In the genomic region with DNA sequence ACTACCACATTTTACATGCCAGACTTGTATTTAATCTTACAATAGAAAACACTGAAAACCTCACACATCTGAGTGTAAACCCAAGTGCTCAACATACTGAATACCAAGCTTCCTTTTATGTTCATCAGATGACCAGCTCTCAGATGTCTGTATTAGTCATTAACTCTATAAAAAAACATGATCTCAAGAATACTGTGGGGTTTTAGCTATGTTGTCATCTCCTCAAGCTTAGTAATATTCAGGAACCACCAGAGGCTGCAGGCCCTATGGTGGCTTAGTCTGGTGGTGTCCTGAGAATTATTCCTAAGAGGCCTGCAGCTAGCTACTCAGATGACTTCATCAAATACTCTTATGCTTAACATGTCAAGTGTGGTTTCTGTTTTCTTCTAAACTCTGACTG, we compare ENCODE assay signal across 26 mouse cellular contexts. TPM values are rescaled to one million over a fixed set of nuclear protein-coding genes. Genes with fewer than 3 reads are reported as not detected.
A peak's percentile ranks its signal among the peaks of the same experiment; 100 is the strongest.
DNase-seq lines count a peak whose midpoint lies in the region; ATAC-seq lines count a peak whose summit lies in the region.
"Had no signal": no experiment of that assay in that cellular context is flagged by ENCODE, and none has a peak within 500 bp of the region (broad histone marks: within the 10 kb centered on the region; RNA-seq: fewer than 3 reads in every experiment).

No protein-coding gene starts in this region.

- no peaks in the 10 kb centered on the region for H3K79me2 ChIP-seq in macrophage (ENCODE audit: inconsistent target)

- ATAC-seq in frontal cortex, adult (ENCODE audit: low TSS enrichment), result no peak
- ATAC-seq: activated CD4-positive, CD25-positive, alpha-beta regulatory T cell, adult 4 months; forebrain, embryonic 14.5 days; intestine, postnatal 0 days had no signal

- H3K27ac ChIP-seq in macrophage, result peak overlapping the region; percentile 90
- H3K27ac ChIP-seq: embryonic facial prominence, embryonic 13.5 days; heart, embryonic 10.5 days; heart, embryonic 15.5 days; hindbrain, embryonic 15.5 days had no signal

- peak; percentile 45 for DNase-seq in 3134 (ENCODE audit: extremely low read depth, insufficient read length, low spot score)
- DNase-seq in 416B (ENCODE audit: low read depth), result peak; percentile 67
- DNase-seq in NIH3T3 (ENCODE audit: low read depth), result peak; percentile 43
- no peak for DNase-seq in embryo, embryonic 9.5 days (ENCODE audit: extremely low spot score)
- DNase-seq in retina, postnatal 1 day, result no peak
- DNase-seq: adrenal gland, postnatal 14 days; cerebellum, adult 18-20 months; cerebellum, postnatal 10 days; gastrocnemius, postnatal 36 days; heart, adult 18-20 months; heart, postnatal 36 days; kidney, adult 8-10 months had no signal

- H3K4me3 ChIP-seq in macrophage (ENCODE audit: inconsistent target), result no peak overlapping the region
- H3K4me3 ChIP-seq: embryonic facial prominence, embryonic 13.5 days; heart, embryonic 10.5 days; heart, embryonic 15.5 days; hindbrain, embryonic 15.5 days had no signal

- no peaks in the 10 kb centered on the region for H3K36me3 ChIP-seq in macrophage (ENCODE audit: inconsistent target)
- H3K36me3 ChIP-seq: embryonic facial prominence, embryonic 13.5 days; heart, embryonic 10.5 days; heart, embryonic 15.5 days; hindbrain, embryonic 15.5 days had no signal

RNA-seq across cellular contexts. Expression of a gene that starts 27.0 kb away (rescaled TPM):
- 1,000 to 10,000 TPM in 11 of 26 experiments, 100 to 1,000 TPM in 15; 166 to 3,228 (median 638) TPM for total RNA-seq in macrophage (2018; cell fraction: chromatin; rRNA removed)
- 100 to 1,000 TPM in 9 of 26 experiments, 10 to 100 TPM in 17; 29.3 to 430 (median 82.6) TPM for total RNA-seq in macrophage (2018; cell fraction: cytosol; rRNA removed)
- 1,000 to 10,000 TPM in 2 of 26 experiments, 100 to 1,000 TPM in 23, 10 to 100 TPM in 1; 94.1 to 1,525 (median 507) TPM for total RNA-seq in macrophage (2018; cell fraction: nucleus; rRNA removed)
- 24.4 to 49.9 TPM (median 30.3 TPM) in 3 replicates for polyA plus RNA-seq in macrophage (2018)

RNA-seq across cellular contexts. Expression of a gene that starts 36.7 kb away (rescaled TPM):
- total RNA-seq in macrophage (2018; cell fraction: chromatin; rRNA removed), result not detected
- not detected for total RNA-seq in macrophage (2018; cell fraction: cytosol; rRNA removed)
- not detected for total RNA-seq in macrophage (2018; cell fraction: nucleus; rRNA removed)
- not detected in 3 replicates for polyA plus RNA-seq in macrophage (2018)
- total RNA-seq: adrenal gland, adult 18-20 months; adrenal gland, postnatal 14 days; common myeloid progenitor, adult 5-6 weeks; gastrocnemius, adult 8-10 months; gastrocnemius, postnatal 36 days; heart, adult 18-20 months; heart, postnatal 36 days had no signal
- polyA plus RNA-seq: activated CD4-positive, CD25-positive, alpha-beta regulatory T cell, adult 4 months; embryonic facial prominence, embryonic 13.5 days; forebrain, embryonic 14.5 days; hindbrain, embryonic 11.5 days; hindbrain, embryonic 15.5 days had no signal

RNA-seq across cellular contexts. Expression of a gene that starts 53.7 kb away (rescaled TPM):
- total RNA-seq in macrophage (2018; cell fraction: chromatin; rRNA removed), result 10 to 100 TPM; 10.2 to 43.2 (median 26.3) TPM
- 10 to 100 TPM; 50.8 to 93.1 (median 78.8) TPM for total RNA-seq in macrophage (2018; cell fraction: cytosol; rRNA removed)
- 10 to 100 TPM; 21.9 to 59.1 (median 37.0) TPM for total RNA-seq in macrophage (2018; cell fraction: nucleus; rRNA removed)
- polyA plus RNA-seq in macrophage (2018), result 38.1 to 73.9 TPM (median 63.3 TPM) in 3 replicates
- polyA plus RNA-seq: activated CD4-positive, CD25-positive, alpha-beta regulatory T cell, adult 4 months had no signal

RNA-seq across cellular contexts. Expression of a gene that starts 54.7 kb away (rescaled TPM):
- total RNA-seq in macrophage (2018; cell fraction: chromatin; rRNA removed), result not detected
- total RNA-seq in macrophage (2018; cell fraction: cytosol; rRNA removed), result not detected
- not detected for total RNA-seq in macrophage (2018; cell fraction: nucleus; rRNA removed)
- polyA plus RNA-seq in macrophage (2018), result not detected in 3 replicates
- total RNA-seq: adrenal gland, adult 18-20 months; adrenal gland, postnatal 14 days; common myeloid progenitor, adult 5-6 weeks; ES-E14; gastrocnemius, adult 8-10 months; gastrocnemius, postnatal 36 days; heart, adult 18-20 months; heart, postnatal 36 days had no signal
- polyA plus RNA-seq: activated CD4-positive, CD25-positive, alpha-beta regulatory T cell, adult 4 months; embryonic facial prominence, embryonic 13.5 days; forebrain, embryonic 14.5 days; heart, embryonic 10.5 days; heart, embryonic 15.5 days; hindbrain, embryonic 11.5 days; intestine, postnatal 0 days had no signal

Comparison
In these comparisons a context has a peak if more than half of its experiments do, and no peak if none do; other contexts are left out.
1. DNase-seq: peak in 3134 (single experiment), 416B (single experiment) and NIH3T3 (single experiment); none in embryo, embryonic 9.5 days (single experiment) and retina, postnatal 1 day (single experiment).